Mouse (Mus musculus) B cell, adult 67 days (primary cell): ENCODE measurements around the gene Tmem87b. TPM values are rescaled to one million over a fixed set of nuclear protein-coding genes. Genes with fewer than 3 reads are reported as not detected.

ENCODE experiments used
- total RNA-seq, 2 experiments: library from RNA; stranded (reverse); gene quantifications; 4 replicates each; pipeline ENCODE4 v1.2.4; 2023

The Tmem87b gene
- 10 to 100 TPM; 36.5 to 38.3 TPM for total RNA-seq

GRCm38 (mm10) chr2:128817786-128818681 is at the start of gene Tmem87b:
Gene Tmem87b (plus strand): TSS chr2:128818118.

GRCm38 (mm10) chr2:128862636-128863035 is 44.7 kb downstream of the Tmem87b start, which contains the start of gene Fbln7:
Gene Fbln7 (plus strand): TSS chr2:128862981.

Other genes starting within 250 kb of the Tmem87b start
- gene Spdye4c, start 226.9 kb upstream of the Tmem87b start, total RNA-seq = not detected
- gene Anapc1, start 130.7 kb upstream of the Tmem87b start, total RNA-seq = 100 to 1,000 TPM; 129 to 147 TPM
- gene Mertk, start 119.2 kb upstream of the Tmem87b start, total RNA-seq = under 1 TPM; 0.27 to 0.81 TPM
- gene Fbln7, start 44.9 kb downstream of the Tmem87b start, total RNA-seq = not detected
- 1 to 10 TPM; 4.8 to 5.0 TPM for gene Zc3h8, start 126.0 kb downstream of the Tmem87b start, total RNA-seq
- 10 to 100 TPM in 1 of 2 experiments, 1 to 10 TPM in 1; 9.0 to 16.2 TPM for gene Zc3h6, start 149.3 kb downstream of the Tmem87b start, total RNA-seq
- 1 to 10 TPM; 5.5 TPM for gene Gm10762, start 149.6 kb downstream of the Tmem87b start, total RNA-seq
- under 1 TPM in 1 of 2 experiments, not detected in 1; 0.17 TPM for gene Vinac1, start 230.1 kb downstream of the Tmem87b start, total RNA-seq
- 1 to 10 TPM; 5.1 to 5.4 TPM for gene Ttl, start 247.8 kb downstream of the Tmem87b start, total RNA-seq